Mouse (Mus musculus) forebrain, embryonic 14.5 days (tissue): Measurements from ENCODE around the gene Slc29a1. TPM values are rescaled to one million over a fixed set of nuclear protein-coding genes. Genes with fewer than 3 reads are reported as not detected.
A peak's percentile ranks its signal among the peaks of the same experiment; 100 is the strongest.

Experiments used
- ATAC-seq: fragments of 200-750 bp; cut with Nextera tagmentation; 2 replicates; pipeline ENCODE4 v1.8.0; 2017; ENCODE audit warnings: mild to moderate bottlenecking, moderate library complexity
- DNase-seq: peaks from one replicate; pipeline ENCODE4 v3.0.0-alpha.2; 2015; ENCODE audit warnings: low spot score
- H3K27ac ChIP-seq: fragments of 300-500 bp; sonication (generic); 2 replicates; pipeline ENCODE4 v1.5.1; 2014; ENCODE audit warnings: low read depth, mild to moderate bottlenecking, control low read depth, low read length, moderate library complexity
- H3K27me3 ChIP-seq: fragments of 300-500 bp; sonication (generic); replicated peaks from 2 replicates; pipeline ENCODE4 v1.6.1; 2014; ENCODE audit warnings: low read length, control low read depth, mixed read lengths; ENCODE audit not compliant: control insufficient read depth, insufficient read depth
- H3K36me3 ChIP-seq: fragments of 300-500 bp; sonication (generic); 2 replicates; pipeline ENCODE4 v1.6.1; 2014; ENCODE audit warnings: low read length, control low read depth; ENCODE audit not compliant: control insufficient read depth, insufficient read depth
- H3K4me1 ChIP-seq: fragments of 300-500 bp; sonication (generic); 2 replicates; pipeline ENCODE4 v1.6.1; 2014; ENCODE audit warnings: antibody characterized with exemption, low read length, control low read depth; ENCODE audit not compliant: control insufficient read depth, insufficient read depth
- H3K4me2 ChIP-seq: fragments of 300-500 bp; sonication (generic); 2 replicates; pipeline ENCODE4 v1.6.1; 2014; ENCODE audit warnings: mild to moderate bottlenecking, control low read depth, low read length
- H3K4me3 ChIP-seq: fragments of 300-500 bp; sonication (generic); 2 replicates; pipeline ENCODE4 v1.5.1; 2014; ENCODE audit warnings: low read depth, low read length, control low read depth
- H3K9ac ChIP-seq: fragments of 300-500 bp; sonication (generic); 2 replicates; pipeline ENCODE4 v1.6.1; 2014; ENCODE audit warnings: mild to moderate bottlenecking, low read length, control low read depth, moderate library complexity
- H3K9me3 ChIP-seq: fragments of 300-500 bp; sonication (generic); replicated peaks from 2 replicates; pipeline ENCODE4 v1.6.1; 2016; ENCODE audit warnings: low read length, control low read depth, mixed read lengths; ENCODE audit not compliant: control insufficient read depth
- WGBS: fragments of 180-500 bp; shearing (Covaris S2); extraction: QIAGEN DNeasy Blood & Tissue Kit; methylation state at CpG from one replicate; pipeline ENCODE4 v1.1.7; 2014; 5-methylcytosine and 5-hydroxymethylcytosine counted together
- polyA plus RNA-seq: library from polyadenylated mRNA; unstranded; fragments of >200 nt; fragmentation: Nextera tagmentation; extraction: Ambion mirVana; gene quantifications from 2 replicates; pipeline ENCODE4 v1.2.1, GENCODE M21; 2014

Gene Slc29a1
- polyA plus RNA-seq, 1 experiment from 2014 or later: 53.0 TPM

GRCm38 (mm10) chr17:45539664-45540063 is 59.7 kb downstream of the Slc29a1 start:
- ATAC-seq: no peak
- Histone ChIP-seq H3K27me3 (peaks cover 5% of the 10 kb centered on the region; the same call in 1 of the 2 replicates), H3K27ac (no peak overlapping the region)

GRCm38 (mm10) chr17:45538394-45538793 is 61.0 kb downstream of the Slc29a1 start:
- Histone ChIP-seq H3K27ac (no peak overlapping the region), H3K4me2 (no peak overlapping the region), H3K27me3 (peaks cover 3% of the 10 kb centered on the region; the same call in 1 of the 2 replicates)

More at GRCm38 (mm10) chr17:45539664-45540063, 59.7 kb downstream of the Slc29a1 start:
- DNase-seq: no peak
- H3K9ac ChIP-seq: no peak overlapping the region
- peaks cover 17% of the 10 kb centered on the region for H3K36me3 ChIP-seq
- no peaks in the 10 kb centered on the region for H3K9me3 ChIP-seq
- WGBS: 78% methylated on average over 21 of the region's 21 CpGs
- H3K4me1 ChIP-seq: peaks cover 11% of the 10 kb centered on the region
- no peak overlapping the region for H3K4me2 ChIP-seq
- H3K4me3 ChIP-seq: no peak overlapping the region

GRCm38 (mm10) chr17:45536264-45536663 is 63.1 kb downstream of the Slc29a1 start:
- H3K4me2 ChIP-seq: no peak overlapping the region
- no peaks in the 10 kb centered on the region for H3K9me3 ChIP-seq
- no peaks in the 10 kb centered on the region for H3K4me1 ChIP-seq
- no peaks in the 10 kb centered on the region for H3K36me3 ChIP-seq
- DNase-seq (no peak), ATAC-seq (0 out of 2 replicates have a peak, but pooled peaks have one; percentile 45)
- no peak overlapping the region for H3K27ac ChIP-seq
- H3K4me3 ChIP-seq: no peak overlapping the region
- 11% methylated on average over 5 of the region's 5 CpGs for WGBS
- peaks cover 3% of the 10 kb centered on the region; the same call in 1 of the 2 replicates for H3K27me3 ChIP-seq
- H3K9ac ChIP-seq: peak overlapping the region; percentile 25; the same call in 1 of the 2 replicates

More at GRCm38 (mm10) chr17:45538394-45538793, 61.0 kb downstream of the Slc29a1 start:
- WGBS: 58% methylated on average over 4 of the region's 4 CpGs
- H3K9ac ChIP-seq: no peak overlapping the region
- ATAC-seq: no peak
- no peak overlapping the region for H3K4me3 ChIP-seq
- DNase-seq: no peak
- H3K36me3 ChIP-seq: peaks cover 4% of the 10 kb centered on the region
- no peaks in the 10 kb centered on the region for H3K9me3 ChIP-seq
- H3K4me1 ChIP-seq: no peaks in the 10 kb centered on the region

Other genes with a start within 250 kb of the Slc29a1 start
- gene Cdc5l, start 165.9 kb downstream of the Slc29a1 start, polyA plus RNA-seq: 70.6 and 78.6 TPM in 2 replicates
- gene Spats1, start 124.2 kb downstream of the Slc29a1 start, polyA plus RNA-seq: 1.1 and 1.4 TPM in 2 replicates
- gene Aars2, start 92.8 kb downstream of the Slc29a1 start, polyA plus RNA-seq: 10.4 and 13.7 TPM in 2 replicates
- gene Tcte1, start 76.2 kb downstream of the Slc29a1 start, polyA plus RNA-seq: 5.7 and 8.5 TPM in 2 replicates
- 19.2 and 21.2 TPM in 2 replicates for gene Tmem151b, start 49.9 kb downstream of the Slc29a1 start, polyA plus RNA-seq
- 3.3 and 4.1 TPM in 2 replicates for gene Nfkbie, start 43.9 kb downstream of the Slc29a1 start, polyA plus RNA-seq
- gene Slc35b2, start 35.7 kb downstream of the Slc29a1 start, polyA plus RNA-seq: 99.4 and 102 TPM in 2 replicates
- gene Hsp90ab1, start 26.3 kb downstream of the Slc29a1 start, polyA plus RNA-seq: 1,462 and 1,472 TPM in 2 replicates
- not detected in 2 replicates for gene Mymx, start 2.5 kb upstream of the Slc29a1 start, polyA plus RNA-seq
- 0.61 TPM in 1 of 2 replicates, not detected in the other for gene Capn11, start 59.7 kb upstream of the Slc29a1 start, polyA plus RNA-seq
- gene Mrpl14, start 86.7 kb upstream of the Slc29a1 start, polyA plus RNA-seq: 119 and 151 TPM in 2 replicates
- gene Tmem63b, start 87.3 kb upstream of the Slc29a1 start, polyA plus RNA-seq: 70.9 and 81.1 TPM in 2 replicates
- 0.38 TPM in 1 of 2 replicates, not detected in the other for gene 1600014C23Rik, start 134.2 kb upstream of the Slc29a1 start, polyA plus RNA-seq